Mouse (Mus musculus) hindlimb bud, embryonic 11.5 days (tissue): Measurements from ENCODE around the gene Dirc2.

ENCODE experiments used
- DNase-seq: peaks from one replicate; pipeline ENCODE4 v3.0.0-alpha.2; 2012; ENCODE audit warnings: low read depth, low spot score; ENCODE audit errors: extremely low spot score

Dirc2 gene

GRCm38 (mm10) chr16:35768785-35769642 lies at the start of gene Dirc2:
Gene Dirc2 (minus strand): TSS chr16:35769356.
- no peak for DNase-seq

DNA sequence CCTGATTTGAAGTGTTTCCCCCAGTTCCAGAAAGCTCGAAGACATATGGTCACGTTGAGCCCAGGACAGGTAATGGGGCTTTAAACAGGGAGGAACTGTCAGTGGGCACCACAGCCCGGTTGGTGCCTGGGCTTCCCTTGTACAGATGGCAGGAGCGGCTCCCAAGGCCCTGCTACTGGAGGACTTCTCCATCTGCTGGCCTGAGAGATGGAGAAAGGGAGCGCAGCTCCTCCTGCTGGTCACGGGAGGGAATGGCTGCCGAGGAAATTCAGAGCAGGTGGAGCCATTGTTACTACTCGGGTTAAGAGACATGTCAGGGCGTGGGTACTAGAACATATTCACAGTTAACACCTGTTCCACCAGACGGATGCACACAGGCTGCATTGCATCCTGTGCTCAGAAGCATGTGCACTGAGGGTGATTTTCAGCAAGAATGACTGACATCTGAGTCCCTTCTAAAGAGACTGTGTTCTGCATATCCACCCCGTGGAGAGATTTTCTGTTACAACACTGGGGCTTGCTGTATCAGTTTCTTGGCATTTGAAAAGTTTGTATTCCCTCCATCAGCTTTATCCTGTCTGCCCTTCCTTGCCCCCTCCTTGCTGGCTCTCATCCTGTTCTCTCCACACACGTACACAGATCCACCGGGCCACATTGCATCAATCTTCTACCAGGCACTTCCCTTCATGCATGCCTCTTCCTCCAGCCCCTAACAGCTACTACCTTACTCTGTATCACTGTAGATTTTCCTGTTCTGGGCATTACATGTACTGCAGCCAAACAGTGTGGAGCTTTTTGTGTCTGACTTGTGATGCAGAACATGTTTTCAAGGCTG lies 48.3 kb upstream of the Dirc2 start:
- peak; percentile 30 for DNase-seq

DNA sequence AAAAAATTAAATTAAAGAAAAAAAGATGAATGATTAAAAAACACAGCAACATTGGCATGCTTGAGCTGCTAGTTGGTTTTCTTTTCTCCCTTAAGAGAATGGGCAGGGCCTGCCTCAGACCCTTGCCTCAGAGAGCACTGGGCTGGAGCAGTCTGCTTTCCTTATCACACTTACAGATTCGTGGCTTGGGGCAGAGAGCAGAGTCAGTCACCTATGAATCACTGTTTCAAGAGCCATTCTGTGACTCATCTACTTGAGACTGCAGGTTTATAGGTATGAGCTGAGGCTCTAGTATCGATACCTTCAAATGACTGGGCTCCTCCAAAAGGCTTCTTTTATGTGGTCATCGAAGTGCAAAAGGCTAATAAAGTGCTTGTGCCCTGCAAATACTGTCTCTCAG lies 44.0 kb upstream of the Dirc2 start:
- no peak for DNase-seq

GRCm38 (mm10) chr16:35808838-35809237 lies 39.7 kb upstream of the Dirc2 start:
- DNase-seq: no peak

DNA sequence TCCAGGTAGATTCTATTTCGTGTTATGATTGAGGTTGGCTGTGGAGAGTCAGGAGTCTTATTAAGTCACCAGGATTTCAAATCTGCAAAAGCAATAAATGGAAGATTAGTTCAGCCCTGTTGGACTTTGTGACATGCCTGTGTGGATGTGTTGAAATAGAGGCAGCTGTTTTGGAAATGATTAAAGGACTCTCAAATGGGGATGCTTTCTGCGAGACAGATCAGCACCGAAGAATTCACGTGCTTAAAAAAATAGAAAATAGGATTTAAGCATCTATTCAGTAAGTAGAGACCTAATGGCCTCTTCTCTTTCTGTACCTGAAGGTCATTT lies 38.5 kb upstream of the Dirc2 start:
- DNase-seq: no peak

DNA sequence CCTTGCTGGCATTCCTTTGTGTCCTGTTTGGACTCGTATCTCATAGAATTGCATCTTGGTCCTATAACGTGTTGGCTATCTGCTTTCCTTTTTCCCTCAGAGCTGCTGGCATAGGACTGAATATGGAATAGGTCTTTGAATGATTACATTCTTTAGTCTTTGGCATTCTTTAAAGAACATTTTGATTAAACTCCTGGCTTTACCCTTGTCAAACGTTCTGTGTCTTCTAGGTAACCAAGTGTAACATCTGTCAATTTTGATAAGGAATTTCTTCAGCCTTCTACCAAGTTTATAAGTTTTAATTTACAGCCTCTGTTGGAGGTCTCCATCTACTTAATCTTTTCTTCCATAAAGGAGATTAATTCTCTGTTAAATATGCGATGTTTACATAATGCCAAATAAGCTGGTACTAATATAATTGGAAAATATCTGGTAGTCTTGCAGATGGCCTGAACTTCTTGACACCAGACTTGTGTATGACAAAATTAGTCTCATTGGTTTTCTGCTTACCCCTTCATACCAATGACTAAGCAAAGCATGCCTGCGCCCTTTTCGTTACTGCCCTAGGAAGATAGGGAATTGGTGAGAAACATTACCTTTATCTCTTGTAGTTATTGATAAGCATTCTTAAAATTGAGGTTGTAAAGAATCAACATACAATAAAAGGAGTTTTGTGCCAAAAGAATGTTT lies 38.0 kb upstream of the Dirc2 start:
- DNase-seq: no peak

DNA sequence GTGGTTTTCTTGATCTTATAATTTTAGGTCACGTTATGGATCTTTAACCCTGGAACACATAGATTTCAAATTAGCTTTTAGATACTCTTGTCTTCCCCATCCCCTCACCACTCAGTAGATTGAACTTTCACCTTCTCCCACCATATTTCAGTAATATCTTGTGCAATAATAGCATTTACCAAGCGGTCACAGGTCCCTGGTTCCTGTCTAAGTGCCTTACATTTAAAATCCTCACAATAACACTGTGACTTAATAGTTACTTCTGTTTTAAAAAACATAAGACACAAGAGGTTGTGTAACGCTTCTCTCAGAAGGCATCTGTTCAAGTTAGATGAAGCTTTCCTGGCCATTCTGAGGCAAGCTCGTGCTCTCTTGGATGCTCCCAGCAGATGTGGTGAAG lies 34.6 kb upstream of the Dirc2 start:
- DNase-seq: no peak

GRCm38 (mm10) chr16:35802163-35802562 lies 33.0 kb upstream of the Dirc2 start:
- no peak for DNase-seq

DNA sequence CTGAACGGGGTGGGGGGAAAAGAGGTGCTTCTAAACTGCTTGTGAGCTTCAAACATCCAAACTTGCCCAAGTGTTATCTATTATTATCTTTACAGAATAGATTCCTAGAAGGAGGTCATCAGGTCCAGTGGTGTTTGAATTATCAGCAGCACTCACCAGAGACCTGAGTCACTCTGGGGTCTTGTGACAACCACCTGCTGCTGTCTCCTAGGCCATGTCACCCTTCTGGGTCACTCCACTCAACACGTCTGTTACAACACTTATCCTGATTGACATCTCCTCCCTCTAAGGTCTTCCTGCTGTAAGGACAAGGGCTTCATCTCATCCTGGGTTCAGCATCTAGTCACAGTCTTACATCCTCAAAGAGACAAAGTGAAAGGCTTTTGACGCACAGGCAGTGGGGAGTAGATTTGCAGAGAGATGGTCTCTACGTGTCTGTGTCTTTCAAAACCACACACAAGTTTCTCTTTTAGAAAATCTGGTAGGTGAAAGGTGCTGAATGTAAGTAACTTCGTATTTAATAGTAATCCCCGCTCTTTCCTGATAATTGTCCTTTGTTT lies 22.9 kb upstream of the Dirc2 start:
- no peak for DNase-seq

- DNase-seq: no peak
These were observed 19.2 kb upstream of the Dirc2 start for GRCm38 (mm10) chr16:35788330-35788729.

- DNase-seq: no peak
These were observed 18.5 kb upstream of the Dirc2 start for GRCm38 (mm10) chr16:35787568-35788189.

DNA sequence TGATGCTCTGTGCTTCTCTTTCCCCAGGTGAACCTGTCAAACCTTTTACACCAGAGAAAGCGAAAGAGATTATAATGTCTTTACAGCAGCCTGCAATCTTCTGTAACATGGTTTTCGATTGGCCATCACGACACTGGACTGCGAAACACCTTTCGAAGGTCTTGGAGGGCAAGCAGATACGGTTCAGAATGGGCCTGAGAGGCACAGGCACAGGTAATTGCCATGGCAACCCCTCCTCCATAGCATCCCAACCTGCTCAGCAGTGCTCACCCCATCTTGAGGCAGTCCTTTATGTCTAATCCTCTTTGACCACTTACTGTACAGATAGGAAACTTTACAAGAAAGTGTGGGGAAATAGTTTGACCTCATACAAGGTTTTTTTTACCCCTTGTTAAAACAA lies 18.0 kb upstream of the Dirc2 start:
- DNase-seq: no peak

GRCm38 (mm10) chr16:35784134-35784725 lies 15.1 kb upstream of the Dirc2 start:
- DNase-seq: no peak

- DNase-seq: no peak
These were observed 14.0 kb upstream of the Dirc2 start for GRCm38 (mm10) chr16:35783207-35783573.

GRCm38 (mm10) chr16:35782451-35783206 lies 13.5 kb upstream of the Dirc2 start:
- DNase-seq: no peak

- no peak for DNase-seq
These were observed 12.5 kb upstream of the Dirc2 start for GRCm38 (mm10) chr16:35781651-35782050.

GRCm38 (mm10) chr16:35781096-35781495 lies 11.9 kb upstream of the Dirc2 start:
- no peak for DNase-seq

DNA sequence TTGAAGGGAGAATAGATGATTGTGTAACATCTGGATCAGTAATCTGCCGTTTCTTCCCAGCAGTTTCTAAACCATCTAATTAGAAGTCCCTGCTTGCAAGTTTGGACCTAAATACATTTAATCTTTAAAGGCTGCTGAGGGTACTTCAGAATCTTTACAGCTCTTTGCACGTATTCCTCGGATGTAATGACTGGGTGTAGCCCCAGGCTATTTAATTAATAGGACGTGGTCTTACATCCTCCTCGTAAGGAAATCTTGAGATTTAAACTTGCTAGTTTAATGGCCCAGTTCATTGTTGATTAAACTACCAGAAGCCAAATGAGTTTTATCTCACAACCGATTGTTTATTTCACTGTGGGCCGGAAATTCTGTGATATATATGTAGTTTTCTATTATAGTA lies 10.5 kb upstream of the Dirc2 start:
- no peak for DNase-seq

DNA sequence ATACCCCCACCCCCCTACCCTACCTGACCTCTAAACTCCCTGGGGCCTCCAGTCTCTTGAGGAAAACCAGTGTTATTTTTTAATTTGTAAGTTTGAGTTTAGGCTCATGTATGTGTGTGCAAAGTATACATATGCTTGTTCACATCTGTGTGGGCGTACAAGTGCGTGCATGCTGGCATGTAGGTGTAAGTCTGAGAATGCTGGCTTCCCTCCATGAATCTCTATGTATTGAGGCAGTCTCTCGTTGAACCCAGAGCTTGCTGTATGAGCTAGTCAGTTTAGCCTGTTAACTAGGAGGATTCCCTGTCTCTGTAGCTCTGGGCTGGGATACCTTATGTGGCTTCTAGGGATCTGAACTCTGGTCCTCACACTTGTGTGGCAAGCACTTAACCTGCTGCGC lies 8.6 kb upstream of the Dirc2 start:
- no peak for DNase-seq

DNA sequence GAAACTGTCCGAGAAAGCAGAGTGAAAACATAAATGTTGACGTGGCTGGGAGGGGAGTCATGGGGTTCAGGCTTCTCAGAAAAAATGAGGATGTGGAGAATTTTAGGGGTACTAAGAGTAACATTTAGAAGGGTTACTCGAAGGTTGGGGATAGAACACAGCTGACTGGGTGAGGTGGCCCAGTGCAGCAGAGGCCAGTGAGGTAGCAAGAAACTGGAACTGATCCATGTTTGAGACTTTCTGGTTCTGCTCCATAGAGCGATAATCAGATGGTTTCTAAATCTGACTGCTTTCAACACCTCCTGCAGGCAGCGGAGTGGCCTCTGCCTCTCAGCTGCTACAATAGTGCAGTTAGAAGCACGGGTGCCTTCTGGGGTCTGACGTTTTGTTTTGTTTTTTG lies 7.6 kb upstream of the Dirc2 start:
- no peak for DNase-seq
